Mouse (Mus musculus): ENCODE results near the gene Ampd1.

- TF ChIP-seq CTCF (IDR thresholded peaks at IDR 0.05; ENCODE audit: control insufficient read depth, insufficient read depth, insufficient replicate concordance, low read depth, low read length) (0 out of 2 replicates have a peak, but pooled peaks have one; percentile 4), POLR2A (IDR thresholded peaks at IDR 0.05; ENCODE audit: control insufficient read depth, low read depth, low read length) (peak; percentile 62)
Measured at GRCm38 (mm10) chr3:103102454-103103390, 28.9 kb downstream of the Ampd1 start, which contains the start of gene Dennd2c.
